Mouse (Mus musculus): ENCODE results near the gene Fto. TPM values are rescaled to one million over a fixed set of nuclear protein-coding genes. Genes with fewer than 3 reads are reported as not detected.

The Fto gene
- total RNA-seq, 2 experiments from 2014 or later, result 146 to 151 TPM

DNA sequence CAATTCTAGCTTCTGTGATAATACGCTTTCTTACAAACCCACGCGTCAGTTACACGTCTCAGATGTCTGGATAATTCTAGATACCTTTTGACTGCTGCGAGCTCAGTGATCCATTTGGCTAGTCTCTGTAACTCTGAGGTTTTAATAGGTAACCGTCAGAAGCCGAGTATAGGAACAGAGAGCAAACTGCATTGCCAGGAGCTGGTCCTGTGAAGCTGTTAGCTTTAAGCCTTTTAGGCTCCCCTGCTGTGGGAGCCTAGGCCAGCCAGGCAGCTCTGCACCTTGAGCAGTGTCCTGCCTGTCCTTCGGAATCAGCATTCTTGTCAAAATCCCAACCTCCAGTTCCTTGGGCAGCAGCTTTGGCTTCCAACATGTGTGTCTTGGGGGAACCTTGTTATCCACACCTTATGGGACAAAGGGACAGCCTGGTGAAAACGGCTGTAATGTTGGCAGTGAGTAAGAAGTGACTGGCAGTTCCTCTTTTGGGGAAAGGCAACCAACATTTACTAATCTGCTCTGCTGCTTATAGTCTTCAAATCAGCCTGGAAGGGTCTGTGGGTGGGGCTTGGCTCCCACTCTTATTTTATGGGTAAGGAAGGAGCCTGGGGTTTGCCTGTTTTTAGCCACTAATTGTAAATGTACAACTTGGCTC is 77.2 kb downstream of the Fto start:
- DNase-seq (ENCODE audit: low spot score in 2 of 2), result no peak
- Histone ChIP-seq H3K4me3 (no peak overlapping the region), H3K27ac (no peak overlapping the region)
- TF ChIP-seq CTCF (conservative IDR thresholded peaks at IDR 0.05), result no peak

DNA sequence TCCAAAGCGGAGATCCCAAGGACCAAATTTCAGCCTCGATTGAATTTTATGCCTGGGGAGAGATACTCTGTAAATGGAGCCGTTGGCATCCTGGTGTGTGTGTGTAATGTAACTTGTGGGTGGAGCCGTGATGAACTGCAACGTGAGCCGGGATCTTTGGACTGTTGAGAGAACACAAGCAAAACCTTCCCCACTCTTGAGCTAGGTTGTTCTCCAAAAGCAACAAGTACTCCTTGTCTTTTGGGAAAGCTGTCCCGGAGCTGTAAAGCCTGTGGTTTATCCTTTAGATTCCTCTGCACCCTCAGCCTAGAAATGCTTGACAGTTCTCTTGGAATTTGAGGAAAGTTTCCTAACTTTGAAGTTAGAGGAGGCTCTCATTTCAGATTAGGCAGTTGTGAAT is 78.9 kb downstream of the Fto start:
- no peak for TF ChIP-seq CTCF (conservative IDR thresholded peaks at IDR 0.05)
- Histone ChIP-seq H3K4me3 (no peak overlapping the region), H3K27ac (no peak overlapping the region)
- no peak for DNase-seq (ENCODE audit: low spot score in 2 of 2)

DNA sequence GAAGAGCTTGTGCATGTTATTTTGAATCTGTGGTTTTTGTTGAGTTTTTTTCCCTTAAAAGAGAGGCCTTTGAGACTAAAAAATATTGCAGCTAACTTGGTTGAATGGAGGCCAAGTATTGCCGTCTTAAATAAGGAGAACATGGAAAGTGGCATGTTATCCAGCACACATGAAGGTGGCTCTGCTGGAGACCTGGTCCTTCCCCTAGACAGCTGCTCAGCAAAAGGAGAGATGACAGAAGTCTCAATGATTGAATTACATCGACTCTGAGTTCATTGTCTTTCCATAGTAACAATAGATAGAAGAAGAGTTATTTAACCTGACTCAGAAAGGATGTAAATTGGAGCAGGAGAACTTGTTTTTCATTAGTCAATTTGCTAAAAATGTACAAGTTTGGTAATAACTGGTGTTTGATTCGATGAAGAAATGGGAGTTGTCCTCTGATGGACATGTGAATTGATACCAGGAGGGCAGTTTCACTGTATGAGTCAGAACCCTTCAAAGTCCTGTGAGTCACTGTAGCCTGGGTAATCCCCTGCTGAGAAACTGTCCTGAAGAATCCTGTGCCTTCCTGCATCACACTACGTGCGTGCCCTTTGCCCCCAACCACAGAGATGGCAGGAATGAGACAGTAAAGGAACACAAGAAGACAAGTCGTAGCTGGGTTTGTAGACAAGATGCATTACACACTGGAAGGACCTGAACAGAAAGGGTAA is 82.2 kb downstream of the Fto start:
- no peak for DNase-seq (ENCODE audit: low spot score in 2 of 2)
- H3K4me3 ChIP-seq, result no peak overlapping the region
- H3K27ac ChIP-seq, result no peak overlapping the region
- TF ChIP-seq CTCF (conservative IDR thresholded peaks at IDR 0.05), result no peak

DNA sequence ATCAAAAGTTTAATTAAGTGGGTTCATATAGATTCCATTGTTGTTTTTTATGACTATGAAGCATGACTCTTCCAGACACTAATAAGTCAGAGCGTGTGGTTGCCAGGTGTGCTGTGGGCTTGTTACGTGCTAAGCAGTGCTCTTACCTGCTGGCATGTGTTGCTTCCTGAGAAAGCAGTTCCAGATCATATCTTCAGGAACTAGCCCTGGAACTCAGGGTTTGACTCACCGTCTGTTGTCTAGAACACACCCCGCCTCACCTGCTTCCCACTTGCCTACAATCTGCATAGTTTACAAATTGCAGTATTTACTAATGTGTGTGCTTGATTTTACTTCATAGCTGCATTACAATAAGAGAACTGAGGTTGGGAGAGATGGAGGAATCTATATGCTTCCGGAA is 84.7 kb downstream of the Fto start:
- TF ChIP-seq CTCF (conservative IDR thresholded peaks at IDR 0.05), result no peak
- Histone ChIP-seq H3K27ac (no peak overlapping the region), H3K4me3 (no peak overlapping the region)
- no peak for DNase-seq (ENCODE audit: low spot score in 2 of 2)

DNA sequence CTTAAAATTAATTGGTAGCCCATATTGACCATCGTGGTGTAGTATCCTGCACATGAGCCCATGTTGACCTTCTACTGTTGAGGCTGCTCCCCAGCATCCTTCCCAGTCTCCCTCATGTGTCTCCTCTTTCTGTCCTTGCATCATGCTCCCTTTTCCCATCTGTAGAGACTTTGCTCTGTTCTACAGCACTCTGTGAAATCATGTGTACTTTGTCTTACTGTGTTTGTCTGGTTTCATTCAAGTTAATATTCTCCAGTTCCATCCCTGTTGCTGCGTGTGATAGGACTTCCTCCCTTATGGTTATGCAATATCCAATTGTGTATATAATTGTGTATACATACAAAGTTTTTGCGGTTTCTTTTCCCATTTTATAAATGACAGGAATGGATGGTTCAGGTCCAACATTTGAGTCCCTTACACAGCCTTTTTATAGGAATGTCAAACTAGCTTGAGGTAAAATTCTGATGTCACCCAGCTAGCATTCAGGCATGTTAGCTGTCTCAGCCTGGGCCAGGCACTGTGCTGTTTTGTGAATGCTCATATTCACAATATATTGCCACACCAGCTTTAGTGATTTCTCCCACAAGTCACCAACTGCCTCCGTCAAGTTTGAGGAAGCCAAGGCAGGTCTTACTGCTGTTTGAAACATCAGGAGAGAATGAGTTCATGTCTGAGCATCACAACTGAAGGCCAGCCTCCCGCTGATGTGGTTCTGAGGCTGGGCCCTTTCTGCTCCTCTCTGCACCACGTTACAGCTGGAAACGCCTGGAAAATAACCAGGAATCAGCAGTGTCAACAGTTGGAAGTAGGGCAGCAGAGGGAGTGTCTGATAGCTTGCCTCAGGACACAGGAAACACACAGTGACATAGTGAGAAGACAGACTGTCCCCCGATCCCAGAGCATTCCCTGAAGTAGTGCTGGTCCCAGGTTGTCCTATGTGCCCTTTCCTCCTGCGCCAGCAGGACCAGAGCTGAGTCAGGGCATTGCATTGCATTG is 90.0 kb downstream of the Fto start:
- no peak for TF ChIP-seq CTCF (conservative IDR thresholded peaks at IDR 0.05)
- no peak overlapping the region for H3K4me3 ChIP-seq
- no peak overlapping the region for H3K27ac ChIP-seq
- DNase-seq (ENCODE audit: low spot score in 2 of 2), result no peak

DNA sequence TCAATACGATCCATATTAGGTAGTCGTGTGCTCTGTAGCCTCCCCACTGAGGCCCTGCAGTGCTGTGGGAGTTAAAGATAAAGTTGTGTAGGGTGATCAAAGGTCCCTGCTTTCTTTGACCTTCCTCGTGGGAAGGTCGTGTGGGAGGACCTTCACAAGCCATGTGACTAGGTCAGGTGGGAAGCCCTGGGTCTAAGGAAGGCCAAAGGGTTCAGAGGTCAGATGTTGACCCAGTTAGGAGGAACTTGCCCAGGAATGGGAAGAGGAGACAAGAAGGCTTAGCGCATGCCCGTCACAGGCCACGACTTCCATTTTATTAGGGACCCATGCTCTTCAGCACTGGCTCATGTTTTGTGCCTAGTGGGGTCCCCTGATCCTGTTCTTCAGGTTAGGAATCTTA is 91.0 kb downstream of the Fto start:
- H3K4me3 ChIP-seq, result no peak overlapping the region
- no peak for TF ChIP-seq CTCF (conservative IDR thresholded peaks at IDR 0.05)
- DNase-seq (ENCODE audit: low spot score in 2 of 2), result no peak
- H3K27ac ChIP-seq, result no peak overlapping the region

DNA sequence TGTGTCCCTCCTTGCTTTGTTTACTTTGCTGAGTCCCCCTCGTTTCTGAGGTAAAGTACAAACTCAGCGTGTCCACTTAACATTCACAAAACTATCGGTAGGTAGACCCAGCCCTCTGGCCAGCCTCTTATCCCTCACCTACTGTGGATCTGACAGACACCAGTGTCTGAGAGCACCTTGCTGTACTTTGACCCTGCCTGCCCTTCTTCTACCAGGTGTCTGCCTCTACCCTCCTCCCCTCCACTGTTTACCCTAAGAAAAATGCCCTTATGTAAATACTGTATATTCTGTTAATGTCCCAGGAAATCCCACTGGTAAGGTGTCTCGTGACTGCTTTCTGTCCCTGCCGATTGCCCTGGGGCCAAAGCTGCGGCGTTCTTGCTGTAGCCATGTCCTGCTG is 91.8 kb downstream of the Fto start:
- TF ChIP-seq CTCF (conservative IDR thresholded peaks at IDR 0.05), result no peak
- DNase-seq (ENCODE audit: low spot score in 2 of 2), result no peak

DNA sequence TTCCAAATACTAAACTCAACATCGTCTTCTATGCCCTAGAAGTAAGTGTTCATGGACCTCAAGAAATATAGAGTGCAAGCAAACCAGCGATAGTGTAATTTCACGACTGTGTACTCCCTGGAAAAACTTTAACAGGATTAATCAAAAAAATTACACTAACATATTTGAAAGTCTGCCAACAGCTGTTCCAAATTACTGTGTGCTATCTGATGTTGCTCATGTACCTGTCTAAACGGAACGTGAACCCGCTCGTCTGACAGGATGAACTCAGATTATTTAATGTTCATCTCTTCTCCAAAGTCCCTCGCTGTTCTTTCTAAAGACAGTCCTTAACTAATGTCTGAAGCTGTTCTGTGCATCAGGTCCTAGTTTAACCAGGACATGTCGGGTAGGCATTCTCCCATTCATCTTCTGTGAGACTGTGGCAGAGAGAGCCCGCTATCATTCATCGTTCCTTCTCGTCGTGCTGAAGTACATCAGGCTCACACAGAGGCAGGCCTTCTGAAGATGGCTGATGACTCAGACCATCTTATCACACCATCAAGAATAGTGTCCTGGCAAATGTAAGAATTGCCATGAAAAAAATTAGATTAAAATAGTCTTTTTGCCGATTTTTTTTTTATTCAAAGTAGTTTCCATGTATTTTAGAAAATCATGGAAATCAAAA is 93.4 kb downstream of the Fto start:
- no peak overlapping the region for H3K27ac ChIP-seq
- DNase-seq (ENCODE audit: low spot score in 2 of 2), result no peak
- H3K4me3 ChIP-seq, result no peak overlapping the region
- TF ChIP-seq CTCF (conservative IDR thresholded peaks at IDR 0.05), result no peak

More for the DNA sequence above, 91.8 kb downstream of the Fto start:
- Histone ChIP-seq H3K4me3 (no peak overlapping the region), H3K27ac (no peak overlapping the region)

DNA sequence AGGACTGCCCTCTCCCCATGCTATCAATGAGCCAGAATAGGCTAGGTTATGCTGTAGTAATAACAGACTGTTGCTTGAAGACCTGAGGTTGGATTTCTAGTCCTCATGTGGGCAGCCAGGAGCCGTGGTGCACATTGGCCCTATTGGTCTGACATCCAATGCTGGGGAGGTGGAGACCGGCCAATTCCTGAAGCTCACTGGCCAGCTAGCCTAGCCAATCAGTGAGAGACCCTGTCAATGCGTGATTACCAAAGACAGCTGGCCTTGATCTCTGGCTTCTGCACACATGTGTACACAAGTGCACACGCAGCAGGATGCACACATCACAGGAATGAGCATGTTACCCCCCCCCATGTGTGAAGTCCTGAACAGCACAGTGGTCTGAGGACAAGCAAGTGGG is 94.6 kb downstream of the Fto start:
- H3K27ac ChIP-seq, result no peak overlapping the region
- no peak overlapping the region for H3K4me3 ChIP-seq
- no peak for DNase-seq (ENCODE audit: low spot score in 2 of 2)
- no peak for TF ChIP-seq CTCF (conservative IDR thresholded peaks at IDR 0.05)

DNA sequence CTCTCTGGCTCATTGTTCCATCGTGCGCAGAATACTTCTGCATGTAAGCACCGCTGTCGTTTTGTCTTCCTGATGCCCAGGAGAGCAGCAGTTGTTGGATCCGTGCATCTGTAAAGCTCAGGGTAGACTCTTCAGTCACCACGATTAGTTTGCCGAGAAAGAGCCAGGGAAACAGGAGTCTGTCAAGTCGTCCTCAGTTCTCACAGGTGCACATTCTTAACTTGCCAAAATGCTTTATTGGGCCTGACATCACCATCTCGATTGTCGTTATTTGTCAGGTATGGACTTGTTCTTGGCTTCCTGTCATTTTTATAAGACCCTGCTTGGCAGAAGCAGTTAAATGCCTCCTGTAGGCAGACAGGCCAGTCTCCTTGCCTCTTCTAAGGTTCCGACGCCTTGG is 96.7 kb downstream of the Fto start:
- H3K27ac ChIP-seq, result no peak overlapping the region
- TF ChIP-seq CTCF (conservative IDR thresholded peaks at IDR 0.05), result no peak
- no peak overlapping the region for H3K4me3 ChIP-seq
- no peak for DNase-seq (ENCODE audit: low spot score in 2 of 2)

DNA sequence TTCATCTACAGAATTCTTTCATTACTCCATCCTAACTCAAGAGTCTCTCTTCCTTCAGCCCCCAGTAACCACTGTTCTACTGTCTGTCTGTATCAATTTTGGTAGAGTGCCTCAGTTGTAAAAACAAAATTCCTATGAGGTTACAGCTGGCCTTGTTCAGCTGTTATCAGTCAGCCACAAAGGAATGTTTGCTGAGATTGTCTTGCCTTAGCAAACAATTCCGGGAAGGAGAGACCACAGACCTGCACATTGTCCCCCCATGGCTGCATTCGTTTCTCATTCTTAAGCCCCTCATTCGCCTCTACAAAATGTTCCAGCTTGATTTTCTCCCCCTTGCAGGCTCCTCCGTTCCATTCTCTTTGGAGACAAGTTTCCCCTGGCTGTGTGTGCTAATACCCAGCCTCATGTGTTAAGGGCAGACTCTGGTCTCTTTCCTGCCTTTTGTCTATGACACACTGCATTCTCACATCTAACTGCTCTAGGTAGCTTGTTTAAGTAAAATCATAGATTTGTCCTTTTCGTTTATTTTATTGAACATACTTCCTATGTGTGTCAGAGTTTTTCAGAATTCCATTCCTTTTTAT is 111.3 kb downstream of the Fto start:
- no peak for DNase-seq (ENCODE audit: low spot score in 2 of 2)
- TF ChIP-seq CTCF (conservative IDR thresholded peaks at IDR 0.05), result no peak
- H3K27ac ChIP-seq, result no peak overlapping the region
- no peak overlapping the region for H3K4me3 ChIP-seq

DNA sequence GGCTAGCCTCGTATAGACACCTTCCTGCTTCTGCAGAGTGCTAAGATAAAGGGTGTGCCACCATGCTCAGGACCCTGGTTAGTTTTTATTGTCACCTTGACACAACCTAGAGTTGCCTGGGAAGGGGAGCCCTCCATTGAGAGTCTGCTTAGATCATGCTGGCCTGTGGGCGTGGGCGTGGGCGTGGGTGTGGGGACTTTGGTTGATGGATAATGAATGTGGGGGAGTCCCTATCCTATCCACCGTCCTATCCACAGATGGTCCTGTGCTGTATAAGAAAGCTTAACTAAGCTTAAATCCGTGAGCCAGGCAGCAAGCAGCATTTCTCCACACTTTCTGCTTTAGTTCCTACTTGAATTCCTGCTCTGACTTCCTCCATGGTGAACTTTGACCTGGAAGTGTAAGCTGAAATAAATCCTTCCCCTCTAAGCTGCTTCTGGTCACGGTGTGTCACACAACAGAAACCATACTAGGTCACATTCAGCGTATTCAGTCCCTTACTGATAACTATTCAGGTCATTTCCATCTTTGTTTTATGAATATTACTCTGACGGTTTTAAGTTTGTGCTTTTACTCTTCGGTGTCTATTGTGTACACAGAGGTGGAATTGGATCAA is 112.0 kb downstream of the Fto start:
- TF ChIP-seq CTCF (conservative IDR thresholded peaks at IDR 0.05), result no peak
- no peak overlapping the region for H3K27ac ChIP-seq
- peak in 1 of 2 experiments; percentile 4 for DNase-seq (ENCODE audit: low spot score in 2 of 2)
- H3K4me3 ChIP-seq, result no peak overlapping the region

All from layer of hippocampus, adult 2 months (tissue).